Mouse (Mus musculus): ENCODE measurements around the gene Ptprj. TPM values are rescaled to one million over a fixed set of nuclear protein-coding genes. Genes with fewer than 3 reads are reported as not detected.
A peak's percentile ranks its signal among the peaks of the same experiment; 100 is the strongest.

Ptprj gene
- polyA plus RNA-seq, 1 experiment from 2014 or later = 2.1 TPM

- ATAC-seq (ENCODE audit: low FRiP score, low TSS enrichment) (peak; percentile 21; the same call in 1 of the 2 replicates), DNase-seq (ENCODE audit: low spot score) (peak; percentile 19)
- H3K9me3 ChIP-seq (ENCODE audit: control insufficient read depth, low read length) = no peaks in the 10 kb centered on the region
- no peaks in the 10 kb centered on the region for H3K36me3 ChIP-seq (ENCODE audit: control insufficient read depth, insufficient read depth, low read length)
- no peak overlapping the region for H3K4me3 ChIP-seq (ENCODE audit: low read depth, low read length)
- H3K27me3 ChIP-seq (ENCODE audit: control insufficient read depth, insufficient read depth, low read length) = no peaks in the 10 kb centered on the region
- TF ChIP-seq EP300 (optimal IDR thresholded peaks at IDR 0.05) = no peak
- peak; percentile 45 for TF ChIP-seq CTCF (IDR thresholded peaks at IDR 0.05; ENCODE audit: low read depth)
- no peak overlapping the region for H3K4me2 ChIP-seq (replicated peaks; ENCODE audit: low read depth)
- 68% methylated on average over 6 of the region's 6 CpGs for WGBS
- H3K9ac ChIP-seq (ENCODE audit: low read length) = no peak overlapping the region
- peaks cover 6% of the 10 kb centered on the region; the same call in 1 of the 2 replicates for H3K4me1 ChIP-seq (replicated peaks; ENCODE audit: control insufficient read depth, insufficient read depth)
- no peak overlapping the region for H3K27ac ChIP-seq (replicated peaks)
These were observed 75.7 kb downstream of the Ptprj start for GRCm38 (mm10) chr2:90504731-90505171.

DNA sequence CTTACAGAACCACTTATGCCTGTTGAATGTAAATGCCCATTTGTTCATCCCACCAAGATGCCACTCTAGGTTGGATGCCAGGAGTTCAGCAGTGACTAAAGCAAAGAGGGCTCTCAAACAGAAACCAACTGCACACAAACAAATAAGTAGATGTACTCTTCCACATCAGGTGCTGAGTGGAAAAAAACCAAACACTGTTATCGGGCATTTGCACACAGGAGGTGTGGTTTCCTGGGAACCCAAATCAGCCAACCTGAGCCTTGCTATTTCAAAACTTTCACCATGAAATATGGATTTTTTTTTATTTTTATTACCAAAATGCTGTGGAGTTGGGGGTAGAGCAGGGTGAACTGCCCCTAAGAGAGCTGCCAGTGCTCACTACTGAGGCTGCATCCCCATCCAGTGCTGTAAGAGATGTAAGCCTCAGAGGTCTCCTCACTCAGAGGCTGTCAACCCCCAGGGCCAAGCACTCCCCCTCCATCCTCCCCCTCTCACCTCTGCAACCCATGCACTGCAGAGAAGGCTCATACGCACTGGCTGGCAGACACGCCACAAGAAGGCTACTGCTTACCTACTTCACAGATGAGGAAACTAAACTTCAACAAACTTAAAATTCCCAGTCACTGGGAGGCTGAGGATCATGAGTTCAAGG is 77.1 kb downstream of the Ptprj start:
- no peak overlapping the region for H3K27ac ChIP-seq (replicated peaks)
- no peak overlapping the region for H3K9ac ChIP-seq (ENCODE audit: low read length)
- WGBS = 69% methylated on average over 3 of the region's 3 CpGs

DNA sequence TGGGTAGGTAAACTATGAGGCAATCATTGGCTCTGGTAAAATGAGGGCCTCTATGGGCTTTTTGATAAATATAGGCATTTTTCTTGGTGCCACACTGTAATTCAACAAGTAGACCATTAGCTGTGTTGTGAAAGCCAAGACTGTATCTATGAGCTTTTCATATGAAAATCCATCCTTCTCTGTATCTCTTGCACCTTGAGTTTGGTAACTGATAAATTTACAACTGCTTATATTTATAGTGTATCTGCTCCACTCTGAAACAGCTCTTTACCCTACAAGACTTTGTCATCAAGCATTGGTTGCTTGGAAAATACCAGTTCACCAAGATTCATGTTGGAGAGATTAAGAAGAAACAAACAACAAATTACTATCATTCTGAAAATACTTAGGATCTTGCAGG is 77.7 kb downstream of the Ptprj start:
- H3K4me3 ChIP-seq (ENCODE audit: low read depth, low read length) = no peak overlapping the region
- H3K27ac ChIP-seq (replicated peaks) = no peak overlapping the region
- H3K4me2 ChIP-seq (replicated peaks; ENCODE audit: low read depth) = no peak overlapping the region
- H3K36me3 ChIP-seq (ENCODE audit: control insufficient read depth, insufficient read depth, low read length) = no peaks in the 10 kb centered on the region
- H3K4me1 ChIP-seq (replicated peaks; ENCODE audit: control insufficient read depth, insufficient read depth) = peaks cover 6% of the 10 kb centered on the region
- no peak for ATAC-seq (ENCODE audit: low FRiP score, low TSS enrichment)
- no peak for TF ChIP-seq EP300 (optimal IDR thresholded peaks at IDR 0.05)
- TF ChIP-seq CTCF (IDR thresholded peaks at IDR 0.05; ENCODE audit: low read depth) = no peak
- no peak for DNase-seq (ENCODE audit: low spot score)
- H3K27me3 ChIP-seq (ENCODE audit: control insufficient read depth, insufficient read depth, low read length) = no peaks in the 10 kb centered on the region
- H3K9me3 ChIP-seq (ENCODE audit: control insufficient read depth, low read length) = no peaks in the 10 kb centered on the region
- no peak overlapping the region for H3K9ac ChIP-seq (ENCODE audit: low read length)

More for the DNA sequence above, 77.1 kb downstream of the Ptprj start:
- H3K36me3 ChIP-seq (ENCODE audit: control insufficient read depth, insufficient read depth, low read length) = no peaks in the 10 kb centered on the region
- no peaks in the 10 kb centered on the region for H3K27me3 ChIP-seq (ENCODE audit: control insufficient read depth, insufficient read depth, low read length)
- no peak; the same call in 1 of the 2 replicates for ATAC-seq (ENCODE audit: low FRiP score, low TSS enrichment)
- no peak overlapping the region for H3K4me2 ChIP-seq (replicated peaks; ENCODE audit: low read depth)
- H3K4me1 ChIP-seq (replicated peaks; ENCODE audit: control insufficient read depth, insufficient read depth) = peaks cover 6% of the 10 kb centered on the region; the same call in 1 of the 2 replicates
- no peak for TF ChIP-seq CTCF (IDR thresholded peaks at IDR 0.05; ENCODE audit: low read depth)
- no peak for TF ChIP-seq EP300 (optimal IDR thresholded peaks at IDR 0.05)
- no peaks in the 10 kb centered on the region for H3K9me3 ChIP-seq (ENCODE audit: control insufficient read depth, low read length)
- no peak overlapping the region for H3K4me3 ChIP-seq (ENCODE audit: low read depth, low read length)
- DNase-seq (ENCODE audit: low spot score) = peak; percentile 26

- ATAC-seq (ENCODE audit: low FRiP score, low TSS enrichment) = no peak
- no peak for TF ChIP-seq CTCF (IDR thresholded peaks at IDR 0.05; ENCODE audit: low read depth)
- TF ChIP-seq EP300 (optimal IDR thresholded peaks at IDR 0.05) = no peak
- no peaks in the 10 kb centered on the region for H3K27me3 ChIP-seq (ENCODE audit: control insufficient read depth, insufficient read depth, low read length)
- 0 out of 2 replicates have a peak overlapping the region, but pooled peaks have one; percentile 24 for H3K27ac ChIP-seq (replicated peaks)
- peaks cover 6% of the 10 kb centered on the region for H3K4me1 ChIP-seq (replicated peaks; ENCODE audit: control insufficient read depth, insufficient read depth)
- H3K9me3 ChIP-seq (ENCODE audit: control insufficient read depth, low read length) = no peaks in the 10 kb centered on the region
- no peak overlapping the region for H3K9ac ChIP-seq (ENCODE audit: low read length)
- WGBS = 26% methylated on average over 3 of the region's 3 CpGs
- DNase-seq (ENCODE audit: low spot score) = no peak
- no peaks in the 10 kb centered on the region for H3K36me3 ChIP-seq (ENCODE audit: control insufficient read depth, insufficient read depth, low read length)
- H3K4me3 ChIP-seq (ENCODE audit: low read depth, low read length) = no peak overlapping the region
- H3K4me2 ChIP-seq (replicated peaks; ENCODE audit: low read depth) = no peak overlapping the region
These were observed 78.7 kb downstream of the Ptprj start for GRCm38 (mm10) chr2:90501708-90502107.

- no peaks in the 10 kb centered on the region for H3K36me3 ChIP-seq (ENCODE audit: control insufficient read depth, insufficient read depth, low read length)
- DNase-seq (ENCODE audit: low spot score) (no peak), ATAC-seq (ENCODE audit: low FRiP score, low TSS enrichment) (peak; percentile 55)
- no peaks in the 10 kb centered on the region for H3K27me3 ChIP-seq (ENCODE audit: control insufficient read depth, insufficient read depth, low read length)
- H3K4me2 ChIP-seq (replicated peaks; ENCODE audit: low read depth) = no peak overlapping the region
- TF ChIP-seq CTCF (IDR thresholded peaks at IDR 0.05; ENCODE audit: low read depth) = no peak
- TF ChIP-seq EP300 (optimal IDR thresholded peaks at IDR 0.05) = no peak
- peaks cover 6% of the 10 kb centered on the region for H3K4me1 ChIP-seq (replicated peaks; ENCODE audit: control insufficient read depth, insufficient read depth)
- no peak overlapping the region for H3K9ac ChIP-seq (ENCODE audit: low read length)
- H3K27ac ChIP-seq (replicated peaks) = peak overlapping the region; percentile 5; the same call in 1 of the 2 replicates
- H3K4me3 ChIP-seq (ENCODE audit: low read depth, low read length) = no peak overlapping the region
- no peaks in the 10 kb centered on the region for H3K9me3 ChIP-seq (ENCODE audit: control insufficient read depth, low read length)
These were observed 79.6 kb downstream of the Ptprj start for GRCm38 (mm10) chr2:90500892-90501291.

DNA sequence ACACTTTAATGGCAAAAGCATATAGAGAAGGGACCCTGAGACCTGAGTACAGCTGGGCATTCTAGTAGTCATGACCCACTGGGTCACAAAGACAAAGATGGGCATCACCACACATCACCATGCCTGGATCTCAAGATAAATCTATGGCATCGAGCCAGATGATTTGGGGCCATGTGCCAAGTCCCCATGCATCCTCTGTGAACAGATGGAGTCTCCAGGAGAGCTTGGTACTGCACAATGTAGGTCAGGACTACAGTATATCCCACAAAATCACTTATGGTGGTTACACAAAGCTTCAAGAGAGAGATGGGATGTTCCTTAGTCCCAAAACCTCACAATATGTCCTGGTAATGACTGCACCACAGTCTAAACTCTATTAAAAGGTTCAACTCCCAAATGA is 81.4 kb downstream of the Ptprj start:
- Histone ChIP-seq H3K9ac (ENCODE audit: low read length) (no peak overlapping the region), H3K27ac (replicated peaks) (no peak overlapping the region), H3K4me2 (replicated peaks; ENCODE audit: low read depth) (no peak overlapping the region), H3K27me3 (ENCODE audit: control insufficient read depth, insufficient read depth, low read length) (no peaks in the 10 kb centered on the region), H3K9me3 (ENCODE audit: control insufficient read depth, low read length) (no peaks in the 10 kb centered on the region), H3K4me1 (replicated peaks; ENCODE audit: control insufficient read depth, insufficient read depth) (peaks cover 2% of the 10 kb centered on the region; the same call in 1 of the 2 replicates), H3K36me3 (ENCODE audit: control insufficient read depth, insufficient read depth, low read length) (no peaks in the 10 kb centered on the region), H3K4me3 (ENCODE audit: low read depth, low read length) (no peak overlapping the region)
- DNase-seq (ENCODE audit: low spot score) (no peak), ATAC-seq (ENCODE audit: low FRiP score, low TSS enrichment) (no peak)
- 63% methylated on average over 1 of the region's 1 CpGs for WGBS
- TF ChIP-seq CTCF (IDR thresholded peaks at IDR 0.05; ENCODE audit: low read depth) (no peak), EP300 (optimal IDR thresholded peaks at IDR 0.05) (no peak)

Data from stomach, postnatal 0 days (tissue).